Comparison of ENCODE assay signal across 8 mouse cellular contexts in genomic region chr4:109475577-109476553, GRCm38 (mm10). TPM values are rescaled to one million over a fixed set of nuclear protein-coding genes. Genes with fewer than 3 reads are reported as not detected.
DNase-seq lines count a peak whose midpoint lies in the region; ATAC-seq and TF ChIP-seq lines count a peak whose summit lies in the region.

No protein-coding gene starts in this region.

- peak overlapping the region; percentile 92 for H3K27ac ChIP-seq in embryonic facial prominence, embryonic 11.5 days (replicated peaks; ENCODE audit: low read depth, low read length)
- H3K27ac ChIP-seq in heart, adult 2 months = peak overlapping the region; percentile 93
- peak overlapping the region; percentile 83 for H3K27ac ChIP-seq in kidney, adult 2 months (ENCODE audit: insufficient read depth, low read depth, low read length)
- H3K27ac ChIP-seq in stomach, embryonic 15.5 days = peak overlapping the region; percentile 91

- no peaks in the 10 kb centered on the region for H3K27me3 ChIP-seq in embryonic facial prominence, embryonic 11.5 days (ENCODE audit: control insufficient read depth, insufficient read depth, low read length)
- no peaks in the 10 kb centered on the region for H3K27me3 ChIP-seq in heart, adult 2 months (ENCODE audit: control insufficient read depth, insufficient read depth, low read length)
- no peaks in the 10 kb centered on the region for H3K27me3 ChIP-seq in kidney, adult 2 months (replicated peaks; ENCODE audit: control insufficient read depth, insufficient read depth, low read length)
- H3K27me3 ChIP-seq in stomach, embryonic 15.5 days (replicated peaks) = no peaks in the 10 kb centered on the region

- TF ChIP-seq EP300 in heart, adult 2 months (IDR thresholded peaks at IDR 0.05; ENCODE audit: insufficient read depth, low read depth, low read length) = no peak

- DNase-seq in 3T3-L1 (ENCODE audit: low read depth, low spot score) (peak; percentile 52), liver (peak; percentile 80)
- DNase-seq in adrenal gland, adult 8-10 months = peak; percentile 50
- DNase-seq in embryonic facial prominence, embryonic 11.5 days (ENCODE audit: low spot score) = peak; percentile 43
- peak; percentile 68 to 78 for DNase-seq in heart, adult 2 months
- peak; percentile 54 for DNase-seq in kidney, adult 2 months

- peak; percentile 82 for ATAC-seq in embryonic facial prominence, embryonic 11.5 days (replicated peaks; ENCODE audit: insufficient number of reproducible peaks, low FRiP score, low TSS enrichment, low read depth)
- ATAC-seq in monocyte, adult 5-6 weeks (replicated peaks; ENCODE audit: insufficient number of reproducible peaks, low FRiP score, low TSS enrichment, poor library complexity, severe bottlenecking) = peak; percentile 54
- ATAC-seq in stomach, embryonic 15.5 days (ENCODE audit: insufficient read depth, low FRiP score, low read depth) = peak; percentile 67

- H3K9me3 ChIP-seq in embryonic facial prominence, embryonic 11.5 days (replicated peaks; ENCODE audit: control insufficient read depth, low read length) = no peaks in the 10 kb centered on the region
- H3K9me3 ChIP-seq in stomach, embryonic 15.5 days = no peaks in the 10 kb centered on the region

- peak overlapping the region; percentile 96 for H3K9ac ChIP-seq in embryonic facial prominence, embryonic 11.5 days (replicated peaks; ENCODE audit: low read length)
- peak overlapping the region; percentile 82 for H3K9ac ChIP-seq in heart, adult 2 months (ENCODE audit: low read depth, low read length)
- H3K9ac ChIP-seq in stomach, embryonic 15.5 days = peak overlapping the region; percentile 98

- peak overlapping the region; percentile 64 for H3K4me2 ChIP-seq in embryonic facial prominence, embryonic 11.5 days (ENCODE audit: low read depth, low read length)
- H3K4me2 ChIP-seq in stomach, embryonic 15.5 days = peak overlapping the region; percentile 72

- peaks cover 9% of the 10 kb centered on the region; the same call in 1 of the 2 replicates for H3K79me2 ChIP-seq in heart, adult 2 months (replicated peaks; ENCODE audit: control insufficient read depth, insufficient read depth, low read length)

- WGBS in embryonic facial prominence, embryonic 11.5 days = under 1% methylated on average over 50 of the region's 68 CpGs
- 1% methylated on average over 65 of the region's 68 CpGs for WGBS in heart, adult 2 months
- under 1% methylated on average over 61 of the region's 68 CpGs for WGBS in kidney, adult 2 months
- WGBS in stomach, embryonic 15.5 days = under 1% methylated on average over 60 of the region's 68 CpGs

- intact Hi-C loops in heart, adult 2 months (cut with DNase I) = loop anchor here (1.0 to 2.0 kb wide), 2 partner anchors 15 to 38 kb away; no protein-coding TSS in a partner anchor

- TF ChIP-seq POLR2A in heart, adult 2 months (IDR thresholded peaks at IDR 0.05; ENCODE audit: insufficient read depth, low read depth, low read length) = no peak
- no peak for TF ChIP-seq POLR2A in kidney, adult 2 months (IDR thresholded peaks at IDR 0.05; ENCODE audit: low read depth, low read length)

- TF ChIP-seq CTCF in heart, adult 2 months (IDR thresholded peaks at IDR 0.05) = no peak
- TF ChIP-seq CTCF in kidney, adult 2 months (conservative IDR thresholded peaks at IDR 0.05; ENCODE audit: insufficient read depth, insufficient read length, low read depth, low read length) = no peak

- H3K36me3 ChIP-seq in embryonic facial prominence, embryonic 11.5 days (replicated peaks; ENCODE audit: control insufficient read depth, insufficient read depth, low read depth, low read length) = no peaks in the 10 kb centered on the region
- peaks cover 16% of the 10 kb centered on the region for H3K36me3 ChIP-seq in heart, adult 2 months (ENCODE audit: control insufficient read depth, insufficient read depth, low read length)
- no peaks in the 10 kb centered on the region for H3K36me3 ChIP-seq in kidney, adult 2 months (ENCODE audit: control insufficient read depth, insufficient read depth, low read length)
- H3K36me3 ChIP-seq in stomach, embryonic 15.5 days = no peaks in the 10 kb centered on the region

- H3K4me3 ChIP-seq in embryonic facial prominence, embryonic 11.5 days (ENCODE audit: low read depth, low read length) = peak overlapping the region; percentile 96
- H3K4me3 ChIP-seq in heart, adult 2 months = peak overlapping the region; percentile 93
- peak overlapping the region; percentile 68 for H3K4me3 ChIP-seq in kidney, adult 2 months (ENCODE audit: insufficient read depth, low read depth, low read length)
- H3K4me3 ChIP-seq in stomach, embryonic 15.5 days (replicated peaks) = peak overlapping the region; percentile 93

- H3K4me1 ChIP-seq in embryonic facial prominence, embryonic 11.5 days (ENCODE audit: control insufficient read depth, insufficient read depth, low read length) = peaks cover 4% of the 10 kb centered on the region; the same call in 1 of the 2 replicates
- H3K4me1 ChIP-seq in heart, adult 2 months (ENCODE audit: control insufficient read depth, insufficient read depth, low read length) = peaks cover 3% of the 10 kb centered on the region
- peaks cover 18% of the 10 kb centered on the region for H3K4me1 ChIP-seq in kidney, adult 2 months (ENCODE audit: control insufficient read depth, insufficient read depth, low read length)
- H3K4me1 ChIP-seq in stomach, embryonic 15.5 days = peaks cover 11% of the 10 kb centered on the region; the same call in 1 of the 2 replicates

RNA-seq across cellular contexts. Expression of gene Rnf11, which starts 8.7 kb away (rescaled TPM):
- total RNA-seq in adrenal gland, adult 8-10 months (2022) = 100 to 1,000 TPM; 126 to 211 (median 174) TPM
- 48.3 and 50.8 TPM in 2 replicates for polyA plus RNA-seq in embryonic facial prominence, embryonic 11.5 days (2014; fragmentation: Nextera tagmentation; extraction: Ambion mirVana)
- 100 to 1,000 TPM; 109 to 112 TPM for total RNA-seq in heart, adult 2 months (2021)
- 40.5 and 87.0 TPM in 2 replicates for polyA plus RNA-seq in heart, adult 2 months (2012; rRNA removed)
- 52.9 and 57.5 TPM in 2 replicates for polyA plus RNA-seq in kidney, adult 2 months (2012; rRNA removed)
- total RNA-seq in monocyte, adult 5-6 weeks (2017) = 46.2 to 50.2 TPM (median 49.4 TPM) in 3 replicates
- polyA plus RNA-seq in stomach, embryonic 15.5 days (2015; fragmentation: Nextera tagmentation; extraction: Ambion mirVana) = 33.6 and 37.0 TPM in 2 replicates

RNA-seq across cellular contexts. Expression of gene 4930522H14Rik, which starts 55.2 kb away (rescaled TPM):
- total RNA-seq in adrenal gland, adult 8-10 months (2022) = not detected
- not detected in 2 replicates for polyA plus RNA-seq in embryonic facial prominence, embryonic 11.5 days (2014; fragmentation: Nextera tagmentation; extraction: Ambion mirVana)
- not detected for total RNA-seq in heart, adult 2 months (2021)
- polyA plus RNA-seq in heart, adult 2 months (2012; rRNA removed) = not detected in 2 replicates
- not detected in 2 replicates for polyA plus RNA-seq in kidney, adult 2 months (2012; rRNA removed)
- total RNA-seq in monocyte, adult 5-6 weeks (2017) = not detected in 3 replicates
- polyA plus RNA-seq in stomach, embryonic 15.5 days (2015; fragmentation: Nextera tagmentation; extraction: Ambion mirVana) = not detected in 2 replicates

Comparison
In these comparisons a context has a peak if more than half of its experiments do, and no peak if none do; other contexts are left out.
1. Peak in every context shown above with its lines: DNase-seq, ATAC-seq, H3K4me3 ChIP-seq and H3K27ac ChIP-seq.